Mouse (Mus musculus): ENCODE measurements around the gene Notch2. TPM values are rescaled to one million over a fixed set of nuclear protein-coding genes. Genes with fewer than 3 reads are reported as not detected.
"Not testable (repeated sequence)": the region's sequence is repeated elsewhere in the genome, so short reads cannot be mapped to it uniquely, and the experiment has no call there.

The Notch2 gene
- polyA plus RNA-seq, 1 experiment from 2014 or later, result 27.8 TPM

GRCm38 (mm10) chr3:98127775-98128174, 114.4 kb downstream of the Notch2 start:
- Histone ChIP-seq H3K9ac (replicated peaks; ENCODE audit: low read length) (no peak overlapping the region), H3K4me2 (ENCODE audit: low read depth, low read length) (no peak overlapping the region), H3K4me3 (ENCODE audit: low read depth, low read length) (no peak overlapping the region), H3K9me3 (replicated peaks; ENCODE audit: control insufficient read depth, low read length) (no peaks in the 10 kb centered on the region), H3K36me3 (replicated peaks; ENCODE audit: control insufficient read depth, insufficient read depth, low read depth, low read length) (peaks cover 7% of the 10 kb centered on the region), H3K27ac (replicated peaks; ENCODE audit: low read depth, low read length) (no peak overlapping the region), H3K27me3 (ENCODE audit: control insufficient read depth, insufficient read depth, low read length) (no peaks in the 10 kb centered on the region), H3K4me1 (ENCODE audit: control insufficient read depth, insufficient read depth, low read length) (no peaks in the 10 kb centered on the region)
- 85% methylated on average over 2 of the region's 2 CpGs for WGBS
- ATAC-seq (replicated peaks; ENCODE audit: insufficient number of reproducible peaks, low FRiP score, low TSS enrichment, low read depth) (no peak), DNase-seq (ENCODE audit: low spot score) (no peak)

- no peaks in the 10 kb centered on the region for H3K4me1 ChIP-seq (ENCODE audit: control insufficient read depth, insufficient read depth, low read length)
- 89% methylated on average over 5 of the region's 5 CpGs for WGBS
- no peak overlapping the region for H3K9ac ChIP-seq (replicated peaks; ENCODE audit: low read length)
- peaks cover 5% of the 10 kb centered on the region for H3K36me3 ChIP-seq (replicated peaks; ENCODE audit: control insufficient read depth, insufficient read depth, low read depth, low read length)
- H3K4me3 ChIP-seq (ENCODE audit: low read depth, low read length), result no peak overlapping the region
- H3K4me2 ChIP-seq (ENCODE audit: low read depth, low read length), result no peak overlapping the region
- DNase-seq (ENCODE audit: low spot score), result no peak
- H3K9me3 ChIP-seq (replicated peaks; ENCODE audit: control insufficient read depth, low read length), result no peaks in the 10 kb centered on the region
- H3K27ac ChIP-seq (replicated peaks; ENCODE audit: low read depth, low read length), result no peak overlapping the region
- H3K27me3 ChIP-seq (ENCODE audit: control insufficient read depth, insufficient read depth, low read length), result no peaks in the 10 kb centered on the region
- no peak for ATAC-seq (replicated peaks; ENCODE audit: insufficient number of reproducible peaks, low FRiP score, low TSS enrichment, low read depth)
Observed at GRCm38 (mm10) chr3:98128716-98129115, 115.4 kb downstream of the Notch2 start.

- not testable (repeated sequence) for H3K4me3 ChIP-seq (ENCODE audit: low read depth, low read length); H3K9me3 ChIP-seq (replicated peaks; ENCODE audit: control insufficient read depth, low read length); H3K36me3 ChIP-seq (replicated peaks; ENCODE audit: control insufficient read depth, insufficient read depth, low read depth, low read length); DNase-seq (ENCODE audit: low spot score); H3K4me2 ChIP-seq (ENCODE audit: low read depth, low read length); ATAC-seq (replicated peaks; ENCODE audit: insufficient number of reproducible peaks, low FRiP score, low TSS enrichment, low read depth); H3K27me3 ChIP-seq (ENCODE audit: control insufficient read depth, insufficient read depth, low read length); H3K9ac ChIP-seq (replicated peaks; ENCODE audit: low read length); H3K27ac ChIP-seq (replicated peaks; ENCODE audit: low read depth, low read length); H3K4me1 ChIP-seq (ENCODE audit: control insufficient read depth, insufficient read depth, low read length)
- WGBS, result 93% methylated on average over 4 of the region's 4 CpGs
Observed at GRCm38 (mm10) chr3:98132140-98132539, 118.8 kb downstream of the Notch2 start.

DNA sequence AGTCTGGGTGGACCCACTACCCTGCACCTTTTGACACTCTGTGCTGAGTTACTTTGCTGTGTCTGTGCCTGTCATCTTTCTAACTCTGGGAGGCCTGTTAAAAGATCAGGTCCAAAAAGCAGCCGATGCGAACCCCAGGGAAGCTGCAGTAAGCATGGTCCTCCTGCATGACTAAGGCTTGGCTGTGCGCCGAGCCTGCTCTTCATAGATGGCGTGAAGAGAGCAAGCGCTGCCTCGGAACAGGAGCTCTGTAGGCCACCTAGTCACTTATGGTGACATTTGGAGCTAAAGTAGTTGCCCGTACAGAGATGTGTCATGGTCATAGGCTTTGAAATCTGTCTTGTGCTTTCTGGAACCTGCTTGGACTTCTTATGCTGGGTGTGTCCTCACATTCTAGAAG, 119.3 kb downstream of the Notch2 start:
- no peaks in the 10 kb centered on the region for H3K27me3 ChIP-seq (ENCODE audit: control insufficient read depth, insufficient read depth, low read length)
- DNase-seq (ENCODE audit: low spot score), result no peak
- H3K9me3 ChIP-seq (replicated peaks; ENCODE audit: control insufficient read depth, low read length), result no peaks in the 10 kb centered on the region
- no peak for ATAC-seq (replicated peaks; ENCODE audit: insufficient number of reproducible peaks, low FRiP score, low TSS enrichment, low read depth)
- no peak overlapping the region for H3K4me2 ChIP-seq (ENCODE audit: low read depth, low read length)
- H3K4me1 ChIP-seq (ENCODE audit: control insufficient read depth, insufficient read depth, low read length), result no peaks in the 10 kb centered on the region
- no peak overlapping the region for H3K4me3 ChIP-seq (ENCODE audit: low read depth, low read length)
- H3K36me3 ChIP-seq (replicated peaks; ENCODE audit: control insufficient read depth, insufficient read depth, low read depth, low read length), result peaks cover 7% of the 10 kb centered on the region
- no peak overlapping the region for H3K27ac ChIP-seq (replicated peaks; ENCODE audit: low read depth, low read length)
- H3K9ac ChIP-seq (replicated peaks; ENCODE audit: low read length), result no peak overlapping the region
- 92% methylated on average over 8 of the region's 8 CpGs for WGBS

DNA sequence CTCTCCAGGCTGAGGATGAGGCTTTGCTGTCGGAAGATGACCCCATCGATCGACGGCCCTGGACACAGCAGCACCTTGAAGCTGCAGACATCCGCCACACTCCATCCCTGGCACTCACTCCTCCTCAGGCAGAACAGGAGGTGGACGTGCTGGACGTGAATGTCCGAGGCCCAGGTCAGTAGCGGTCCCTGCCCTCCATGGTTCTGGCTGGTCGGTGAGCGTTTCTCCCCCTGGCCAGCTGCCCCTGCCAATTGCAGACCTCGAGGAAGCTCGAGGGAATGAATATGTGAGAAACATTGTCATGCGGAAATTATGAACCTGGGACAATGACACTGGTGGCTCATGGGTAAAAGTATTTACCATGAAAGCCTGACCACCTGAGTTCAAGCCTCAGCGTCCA, 128.1 kb downstream of the Notch2 start:
- ATAC-seq (replicated peaks; ENCODE audit: insufficient number of reproducible peaks, low FRiP score, low TSS enrichment, low read depth), result no peak
- peaks cover 13% of the 10 kb centered on the region for H3K36me3 ChIP-seq (replicated peaks; ENCODE audit: control insufficient read depth, insufficient read depth, low read depth, low read length)
- 95% methylated on average over 15 of the region's 15 CpGs for WGBS

DNA sequence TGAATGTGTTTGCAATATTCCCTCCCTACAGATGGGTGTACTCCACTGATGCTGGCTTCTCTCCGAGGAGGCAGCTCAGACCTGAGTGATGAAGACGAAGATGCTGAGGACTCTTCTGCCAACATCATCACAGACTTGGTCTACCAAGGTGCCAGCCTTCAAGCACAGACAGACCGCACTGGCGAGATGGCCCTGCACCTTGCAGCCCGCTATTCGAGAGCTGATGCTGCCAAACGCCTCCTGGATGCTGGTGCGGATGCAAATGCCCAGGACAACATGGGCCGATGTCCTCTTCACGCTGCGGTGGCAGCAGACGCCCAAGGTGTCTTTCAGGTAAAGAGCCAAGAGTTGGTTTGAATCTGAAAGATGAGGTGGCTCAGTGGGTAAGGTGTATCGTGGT, 129.5 kb downstream of the Notch2 start:
- H3K9ac ChIP-seq (replicated peaks; ENCODE audit: low read length), result no peak overlapping the region
- H3K4me1 ChIP-seq (ENCODE audit: control insufficient read depth, insufficient read depth, low read length), result no peaks in the 10 kb centered on the region
- no peaks in the 10 kb centered on the region for H3K27me3 ChIP-seq (ENCODE audit: control insufficient read depth, insufficient read depth, low read length)
- H3K4me2 ChIP-seq (ENCODE audit: low read depth, low read length), result no peak overlapping the region
- H3K9me3 ChIP-seq (replicated peaks; ENCODE audit: control insufficient read depth, low read length), result no peaks in the 10 kb centered on the region
- H3K36me3 ChIP-seq (replicated peaks; ENCODE audit: control insufficient read depth, insufficient read depth, low read depth, low read length), result peaks cover 20% of the 10 kb centered on the region
- no peak overlapping the region for H3K27ac ChIP-seq (replicated peaks; ENCODE audit: low read depth, low read length)
- WGBS, result 96% methylated on average over 13 of the region's 13 CpGs
- ATAC-seq (replicated peaks; ENCODE audit: insufficient number of reproducible peaks, low FRiP score, low TSS enrichment, low read depth) (no peak), DNase-seq (ENCODE audit: low spot score) (no peak)
- H3K4me3 ChIP-seq (ENCODE audit: low read depth, low read length), result no peak overlapping the region

More for the DNA sequence above, 128.1 kb downstream of the Notch2 start:
- Histone ChIP-seq H3K9me3 (replicated peaks; ENCODE audit: control insufficient read depth, low read length) (no peaks in the 10 kb centered on the region), H3K27me3 (ENCODE audit: control insufficient read depth, insufficient read depth, low read length) (no peaks in the 10 kb centered on the region), H3K4me2 (ENCODE audit: low read depth, low read length) (no peak overlapping the region), H3K27ac (replicated peaks; ENCODE audit: low read depth, low read length) (no peak overlapping the region), H3K9ac (replicated peaks; ENCODE audit: low read length) (no peak overlapping the region), H3K4me1 (ENCODE audit: control insufficient read depth, insufficient read depth, low read length) (no peaks in the 10 kb centered on the region), H3K4me3 (ENCODE audit: low read depth, low read length) (no peak overlapping the region)
- no peak for DNase-seq (ENCODE audit: low spot score)

- Histone ChIP-seq H3K27me3 (ENCODE audit: control insufficient read depth, insufficient read depth, low read length) (no peaks in the 10 kb centered on the region), H3K4me3 (ENCODE audit: low read depth, low read length) (no peak overlapping the region), H3K36me3 (replicated peaks; ENCODE audit: control insufficient read depth, insufficient read depth, low read depth, low read length) (peaks cover 13% of the 10 kb centered on the region), H3K9me3 (replicated peaks; ENCODE audit: control insufficient read depth, low read length) (no peaks in the 10 kb centered on the region), H3K9ac (replicated peaks; ENCODE audit: low read length) (no peak overlapping the region), H3K4me2 (ENCODE audit: low read depth, low read length) (no peak overlapping the region), H3K4me1 (ENCODE audit: control insufficient read depth, insufficient read depth, low read length) (no peaks in the 10 kb centered on the region), H3K27ac (replicated peaks; ENCODE audit: low read depth, low read length) (no peak overlapping the region)
- ATAC-seq (replicated peaks; ENCODE audit: insufficient number of reproducible peaks, low FRiP score, low TSS enrichment, low read depth) (no peak), DNase-seq (ENCODE audit: low spot score) (no peak)
- 78% methylated on average over 10 of the region's 10 CpGs for WGBS
Observed at GRCm38 (mm10) chr3:98145204-98145603, 131.9 kb downstream of the Notch2 start.

GRCm38 (mm10) chr3:98146471-98147410, 133.4 kb downstream of the Notch2 start:
- no peak for DNase-seq (ENCODE audit: low spot score)
- no peak overlapping the region for H3K27ac ChIP-seq (replicated peaks; ENCODE audit: low read depth, low read length)
- 94% methylated on average over 29 of the region's 29 CpGs for WGBS

More at GRCm38 (mm10) chr3:98146471-98147410, 133.4 kb downstream of the Notch2 start:
- Histone ChIP-seq H3K4me2 (ENCODE audit: low read depth, low read length) (no peak overlapping the region), H3K36me3 (replicated peaks; ENCODE audit: control insufficient read depth, insufficient read depth, low read depth, low read length) (peaks cover 11% of the 10 kb centered on the region), H3K27me3 (ENCODE audit: control insufficient read depth, insufficient read depth, low read length) (no peaks in the 10 kb centered on the region), H3K4me1 (ENCODE audit: control insufficient read depth, insufficient read depth, low read length) (no peaks in the 10 kb centered on the region), H3K4me3 (ENCODE audit: low read depth, low read length) (no peak overlapping the region), H3K9me3 (replicated peaks; ENCODE audit: control insufficient read depth, low read length) (no peaks in the 10 kb centered on the region), H3K9ac (replicated peaks; ENCODE audit: low read length) (no peak overlapping the region)
- ATAC-seq (replicated peaks; ENCODE audit: insufficient number of reproducible peaks, low FRiP score, low TSS enrichment, low read depth), result no peak

Data from embryonic facial prominence, embryonic 11.5 days (tissue).